Mouse (Mus musculus) heart, embryonic 16.5 days (tissue): Measurements from ENCODE around the gene Hunk. TPM values are rescaled to one million over a fixed set of nuclear protein-coding genes. Genes with fewer than 3 reads are reported as not detected.

Experiments used
- ATAC-seq: fragments of 200-750 bp; cut with Nextera tagmentation; replicated peaks from 2 replicates; pipeline ENCODE4 v1.8.0; 2017; ENCODE audit warnings: moderate number of reproducible peaks; ENCODE audit not compliant: insufficient read depth, low FRiP score; ENCODE audit errors: extremely low read depth
- H3K27ac ChIP-seq: fragments of 300-500 bp; sonication (generic); 2 replicates; pipeline ENCODE4 v1.5.1; 2014; ENCODE audit warnings: mild to moderate bottlenecking, low read length, control low read depth, moderate library complexity
- H3K27me3 ChIP-seq: fragments of 300-500 bp; sonication (generic); 2 replicates; pipeline ENCODE4 v1.6.1; 2014; ENCODE audit warnings: low read length, mixed read lengths; ENCODE audit not compliant: control insufficient read depth, insufficient read depth
- H3K36me3 ChIP-seq: fragments of 300-500 bp; sonication (generic); 2 replicates; pipeline ENCODE4 v1.6.1; 2014; ENCODE audit not compliant: control insufficient read depth, insufficient read depth
- H3K4me1 ChIP-seq: fragments of 300-500 bp; sonication (generic); 2 replicates; pipeline ENCODE4 v1.6.1; 2014; ENCODE audit warnings: low read length, mixed read lengths; ENCODE audit not compliant: control insufficient read depth, insufficient read depth
- H3K4me2 ChIP-seq: fragments of 300-500 bp; sonication (generic); 2 replicates; pipeline ENCODE4 v1.6.1; 2014; ENCODE audit warnings: low read depth, mild to moderate bottlenecking, control low read depth, low read length
- H3K4me3 ChIP-seq: fragments of 300-500 bp; sonication (generic); 2 replicates; pipeline ENCODE4 v1.5.1; 2014; ENCODE audit warnings: mild to moderate bottlenecking, control low read depth, low read length
- H3K9ac ChIP-seq: fragments of 300-500 bp; sonication (generic); 2 replicates; pipeline ENCODE4 v1.6.1; 2014; ENCODE audit warnings: low read length, control low read depth
- H3K9me3 ChIP-seq: fragments of 300-500 bp; sonication (generic); replicated peaks from 2 replicates; pipeline ENCODE4 v1.6.1; 2016; ENCODE audit warnings: low read length; ENCODE audit not compliant: control insufficient read depth
- WGBS: fragments of 180-500 bp; shearing (Covaris S2); extraction: QIAGEN DNeasy Blood & Tissue Kit; methylation state at CpG from one replicate; pipeline ENCODE4 v1.1.7; 2014; 5-methylcytosine and 5-hydroxymethylcytosine counted together
- polyA plus RNA-seq: library from polyadenylated mRNA; unstranded; fragments of >200 nt; fragmentation: Nextera tagmentation; extraction: Ambion mirVana; gene quantifications from 2 replicates; pipeline ENCODE4 v1.2.1, GENCODE M21; 2015

The Hunk gene
- polyA plus RNA-seq, 1 experiment from 2014 or later: 7.2 TPM

GRCm38 (mm10) chr16:90400314-90400713, 14.5 kb downstream of the Hunk start:
- H3K4me3 ChIP-seq: no peak overlapping the region
- H3K4me1 ChIP-seq: peaks cover 32% of the 10 kb centered on the region
- 10% methylated on average over 6 of the region's 9 CpGs for WGBS

GRCm38 (mm10) chr16:90400906-90401666, 15.3 kb downstream of the Hunk start:
- Histone ChIP-seq H3K27me3 (no peaks in the 10 kb centered on the region), H3K4me3 (no peak overlapping the region), H3K9me3 (no peaks in the 10 kb centered on the region), H3K9ac (no peak overlapping the region), H3K4me2 (peak overlapping the region; percentile 37), H3K4me1 (peaks cover 38% of the 10 kb centered on the region), H3K36me3 (no peaks in the 10 kb centered on the region), H3K27ac (peak overlapping the region; percentile 69)
- no peak for ATAC-seq
- WGBS: 28% methylated on average over 12 of the region's 12 CpGs

More at GRCm38 (mm10) chr16:90400314-90400713, 14.5 kb downstream of the Hunk start:
- Histone ChIP-seq H3K4me2 (peak overlapping the region; percentile 37), H3K9ac (0 out of 2 replicates have a peak overlapping the region, but pooled peaks have one; percentile 9), H3K36me3 (no peaks in the 10 kb centered on the region), H3K9me3 (no peaks in the 10 kb centered on the region), H3K27ac (peak overlapping the region; percentile 69), H3K27me3 (no peaks in the 10 kb centered on the region)
- ATAC-seq: peak; percentile 49; the same call in 1 of the 2 replicates

- Histone ChIP-seq H3K4me1 (peaks cover 34% of the 10 kb centered on the region), H3K27me3 (no peaks in the 10 kb centered on the region), H3K36me3 (no peaks in the 10 kb centered on the region), H3K9ac (no peak overlapping the region), H3K27ac (no peak overlapping the region), H3K4me2 (no peak overlapping the region), H3K9me3 (no peaks in the 10 kb centered on the region), H3K4me3 (no peak overlapping the region)
- no peak for ATAC-seq
- 84% methylated on average over 7 of the region's 7 CpGs for WGBS
Observed at GRCm38 (mm10) chr16:90402292-90402691, 16.5 kb downstream of the Hunk start.

- ATAC-seq: no peak
- H3K36me3 ChIP-seq: no peaks in the 10 kb centered on the region
- H3K9me3 ChIP-seq: no peaks in the 10 kb centered on the region
- H3K4me2 ChIP-seq: peak overlapping the region; percentile 18; the same call in 1 of the 2 replicates
- H3K4me1 ChIP-seq: peaks cover 51% of the 10 kb centered on the region
- no peak overlapping the region; the same call in 1 of the 2 replicates for H3K9ac ChIP-seq
- no peaks in the 10 kb centered on the region for H3K27me3 ChIP-seq
- no peak overlapping the region for H3K4me3 ChIP-seq
- H3K27ac ChIP-seq: peak overlapping the region; percentile 90
- 68% methylated on average over 3 of the region's 3 CpGs for WGBS
Observed at GRCm38 (mm10) chr16:90405195-90405594, 19.4 kb downstream of the Hunk start.

- no peaks in the 10 kb centered on the region for H3K9me3 ChIP-seq
- ATAC-seq: peak; percentile 87
- H3K4me3 ChIP-seq: no peak overlapping the region
- H3K4me2 ChIP-seq: peak overlapping the region; percentile 18; the same call in 1 of the 2 replicates
- no peaks in the 10 kb centered on the region for H3K27me3 ChIP-seq
- no peaks in the 10 kb centered on the region for H3K36me3 ChIP-seq
- peaks cover 52% of the 10 kb centered on the region for H3K4me1 ChIP-seq
- WGBS: 17% methylated on average over 6 of the region's 6 CpGs
- H3K27ac ChIP-seq: peak overlapping the region; percentile 90
- peak overlapping the region; percentile 34; the same call in 1 of the 2 replicates for H3K9ac ChIP-seq
Observed at GRCm38 (mm10) chr16:90405599-90405998, 19.8 kb downstream of the Hunk start.

- no peaks in the 10 kb centered on the region for H3K27me3 ChIP-seq
- peaks cover 45% of the 10 kb centered on the region for H3K4me1 ChIP-seq
- peak overlapping the region; percentile 49 for H3K9ac ChIP-seq
- H3K4me2 ChIP-seq: peak overlapping the region; percentile 18
- H3K36me3 ChIP-seq: no peaks in the 10 kb centered on the region
- no peaks in the 10 kb centered on the region for H3K9me3 ChIP-seq
- 32% methylated on average over 12 of the region's 12 CpGs for WGBS
- peak overlapping the region; percentile 87 for H3K27ac ChIP-seq
- H3K4me3 ChIP-seq: no peak overlapping the region
- peak; percentile 19; the same call in 1 of the 2 replicates for ATAC-seq
Observed at GRCm38 (mm10) chr16:90407541-90408289, 21.9 kb downstream of the Hunk start.

- Histone ChIP-seq H3K4me2 (no peak overlapping the region), H3K27ac (no peak overlapping the region), H3K4me3 (no peak overlapping the region), H3K9ac (no peak overlapping the region), H3K36me3 (peaks cover 6% of the 10 kb centered on the region), H3K9me3 (no peaks in the 10 kb centered on the region), H3K4me1 (peaks cover 26% of the 10 kb centered on the region), H3K27me3 (no peaks in the 10 kb centered on the region)
- WGBS: 76% methylated on average over 8 of the region's 8 CpGs
- no peak for ATAC-seq
Observed at GRCm38 (mm10) chr16:90412096-90413082, 26.6 kb downstream of the Hunk start.

- no peak overlapping the region for H3K9ac ChIP-seq
- ATAC-seq: no peak
Observed at GRCm38 (mm10) chr16:90416621-90417020, 30.8 kb downstream of the Hunk start.

More at GRCm38 (mm10) chr16:90416621-90417020, 30.8 kb downstream of the Hunk start:
- Histone ChIP-seq H3K27ac (no peak overlapping the region), H3K36me3 (peaks cover 6% of the 10 kb centered on the region), H3K4me3 (no peak overlapping the region), H3K27me3 (no peaks in the 10 kb centered on the region), H3K4me1 (peaks cover 28% of the 10 kb centered on the region), H3K4me2 (no peak overlapping the region), H3K9me3 (no peaks in the 10 kb centered on the region)
